Mouse (Mus musculus) embryo, embryonic 11.5 days (tissue): ENCODE results near the gene Osm.

Source experiments
- DNase-seq: peaks from one replicate; pipeline ENCODE4 v3.0.0-alpha.2; 2012; ENCODE audit warnings: low read depth, low spot score

Osm gene

GRCm38 (mm10) chr11:4268500-4268899, 32.3 kb downstream of the Osm start:
- no peak for DNase-seq

GRCm38 (mm10) chr11:4270744-4271459, 34.7 kb downstream of the Osm start:
- DNase-seq: no peak

- no peak for DNase-seq
Measured at GRCm38 (mm10) chr11:4271544-4271943, 35.3 kb downstream of the Osm start.

- DNase-seq: no peak
Measured at GRCm38 (mm10) chr11:4276411-4276861, 40.2 kb downstream of the Osm start.

GRCm38 (mm10) chr11:4279909-4280308, 43.7 kb downstream of the Osm start:
- no peak for DNase-seq

GRCm38 (mm10) chr11:4281852-4282251, 45.6 kb downstream of the Osm start:
- DNase-seq: no peak

- peak; percentile 31 for DNase-seq
Measured at GRCm38 (mm10) chr11:4283627-4284026, 47.4 kb downstream of the Osm start.

GRCm38 (mm10) chr11:4289280-4289679, 53.1 kb downstream of the Osm start:
- no peak for DNase-seq
